Mouse (Mus musculus) B cell, adult 2 months (primary cell): Measurements from ENCODE around the gene Nxph1.

Experiments used
- DNase-seq, 2 experiments: peaks; one replicate each; pipeline ENCODE4 v3.0.0; 2022

The Nxph1 gene

DNA sequence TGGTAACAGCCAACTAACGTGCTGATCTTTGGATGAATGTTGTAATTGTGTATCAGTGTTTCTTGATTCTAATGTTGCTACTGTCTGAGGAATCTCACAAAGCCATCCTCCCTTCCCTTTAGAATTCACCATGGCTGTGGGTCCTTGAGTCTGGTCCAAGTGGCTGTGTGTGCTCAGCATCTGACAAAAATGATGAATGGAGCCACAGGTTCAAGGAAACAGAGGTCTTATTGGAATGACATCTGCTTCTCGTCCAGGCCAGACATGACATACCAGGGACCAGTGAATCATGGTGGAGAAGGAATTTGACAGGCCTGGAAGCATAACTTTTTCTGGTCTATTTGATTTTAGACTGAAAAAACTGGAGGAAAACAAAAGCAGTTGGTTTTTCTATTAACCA lies 22.3 kb downstream of the Nxph1 start:
- no peak for DNase-seq

GRCm38 (mm10) chr6:8979237-8979871 lies 31.1 kb downstream of the Nxph1 start:
- no peak for DNase-seq

GRCm38 (mm10) chr6:8996301-8996943 lies 48.2 kb downstream of the Nxph1 start:
- no peak for DNase-seq

- DNase-seq, result no peak
These were observed 49.1 kb downstream of the Nxph1 start for GRCm38 (mm10) chr6:8997326-8997725.

DNA sequence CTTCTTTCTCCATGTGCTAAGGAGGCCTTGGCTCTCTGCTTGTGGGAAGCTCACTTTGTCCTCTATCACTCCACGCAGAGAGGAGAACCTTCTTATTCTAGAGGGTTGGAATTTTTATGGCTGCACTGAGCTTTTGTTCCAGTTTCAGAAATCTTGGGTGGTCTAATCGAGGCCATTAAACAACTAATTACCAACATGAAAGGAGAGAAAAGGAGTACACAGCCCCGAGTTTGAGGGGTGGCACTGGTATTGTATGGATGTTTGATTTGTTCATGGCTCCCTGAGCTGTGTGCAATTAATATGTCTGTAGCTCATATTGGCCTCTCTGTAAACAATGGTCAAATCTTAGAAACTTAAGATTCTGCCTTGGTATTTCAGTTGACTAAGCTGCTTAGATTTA lies 54.5 kb downstream of the Nxph1 start:
- DNase-seq, result no peak

GRCm38 (mm10) chr6:9026631-9027030 lies 78.4 kb downstream of the Nxph1 start:
- no peak for DNase-seq

- DNase-seq, result no peak
These were observed 78.9 kb downstream of the Nxph1 start for GRCm38 (mm10) chr6:9027146-9027545.

- DNase-seq, result no peak
These were observed 80.3 kb downstream of the Nxph1 start for GRCm38 (mm10) chr6:9028501-9028900.

DNA sequence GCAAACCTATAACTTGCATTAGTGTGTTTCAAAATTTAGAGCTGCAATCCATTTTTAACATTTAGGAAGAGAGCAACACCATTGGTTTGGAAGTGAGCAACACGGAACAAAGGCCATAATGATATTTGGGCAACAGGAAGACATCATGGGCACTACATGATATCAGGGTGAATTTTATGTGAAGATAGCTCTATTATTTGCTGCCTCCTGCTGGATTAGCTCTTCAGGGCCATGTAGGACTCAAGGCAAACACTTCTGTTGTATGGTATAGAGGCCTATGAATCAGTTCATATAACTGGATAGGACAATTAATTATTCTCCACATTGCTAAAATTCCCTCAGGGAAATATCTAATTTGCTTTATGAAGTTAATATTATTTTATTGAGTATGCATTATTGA lies 91.1 kb downstream of the Nxph1 start:
- DNase-seq, result no peak

- DNase-seq, result no peak
These were observed 92.8 kb downstream of the Nxph1 start for GRCm38 (mm10) chr6:9040991-9041390.

- DNase-seq, result no peak
These were observed 94.2 kb downstream of the Nxph1 start for GRCm38 (mm10) chr6:9042391-9042790.

DNA sequence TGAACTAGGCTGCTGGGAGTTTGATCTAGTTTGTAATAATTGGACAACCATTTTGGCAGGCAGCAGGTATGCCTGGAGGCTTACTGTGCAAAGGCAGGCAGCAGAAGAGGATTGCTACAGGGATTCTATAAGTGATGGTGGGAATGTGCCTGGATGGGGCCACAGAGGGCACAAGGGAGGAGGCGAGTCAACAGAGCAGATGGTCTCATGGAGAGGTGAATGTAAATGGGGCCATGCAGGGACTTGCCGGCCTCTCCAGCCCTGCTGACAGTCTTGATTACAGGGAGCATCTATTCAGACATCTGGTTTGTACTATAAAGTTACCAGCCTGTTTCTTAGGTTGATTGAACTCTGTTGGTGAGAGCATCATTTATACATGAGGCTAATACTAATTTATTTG lies 98.6 kb downstream of the Nxph1 start:
- DNase-seq, result no peak

- no peak for DNase-seq
These were observed 113.3 kb downstream of the Nxph1 start for GRCm38 (mm10) chr6:9061261-9062105.

DNA sequence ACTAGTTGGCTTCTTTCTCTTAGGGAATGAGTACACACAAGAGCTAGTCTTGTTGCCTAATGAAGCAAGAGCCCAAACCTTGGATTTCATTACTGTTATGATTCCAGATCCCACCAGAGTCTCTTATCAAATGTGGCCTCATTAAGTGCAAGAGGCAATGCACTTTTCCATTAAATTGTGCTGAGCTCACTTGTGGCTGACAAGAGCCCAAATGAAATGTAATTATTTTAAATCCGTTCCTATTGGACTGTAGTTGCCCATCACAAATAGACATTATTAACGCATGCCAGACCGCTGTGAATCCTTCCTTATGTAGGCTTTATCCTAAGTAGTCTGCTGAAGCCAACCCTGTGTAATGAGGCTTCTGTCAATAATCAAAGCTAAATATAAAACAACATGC lies 118.2 kb downstream of the Nxph1 start:
- DNase-seq, result no peak

GRCm38 (mm10) chr6:9069913-9070312 lies 121.7 kb downstream of the Nxph1 start:
- DNase-seq, result no peak

- DNase-seq, result no peak
These were observed 128.2 kb downstream of the Nxph1 start for GRCm38 (mm10) chr6:9076463-9076862.

GRCm38 (mm10) chr6:9077793-9078689 lies 129.8 kb downstream of the Nxph1 start:
- no peak for DNase-seq

- no peak for DNase-seq
These were observed 135.6 kb downstream of the Nxph1 start for GRCm38 (mm10) chr6:9083851-9084250.

DNA sequence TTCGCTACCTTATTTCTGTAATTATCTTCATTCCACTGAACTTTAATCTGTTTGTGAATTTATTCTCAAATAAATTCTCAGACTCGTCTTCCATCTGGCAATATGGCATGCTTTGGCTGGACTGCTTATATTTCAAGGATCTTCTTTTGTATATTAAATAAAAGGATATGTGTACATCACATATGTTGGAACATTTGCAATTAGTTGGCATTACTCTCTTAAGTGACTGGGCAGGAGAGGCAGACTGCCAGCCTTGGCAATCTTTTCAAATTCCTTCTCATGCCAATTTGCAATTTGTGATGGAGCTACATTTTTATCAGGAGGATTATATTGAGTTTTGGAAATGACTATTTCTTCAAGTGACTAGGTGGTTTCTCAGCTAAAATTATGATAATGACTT lies 149.1 kb downstream of the Nxph1 start:
- DNase-seq, result no peak

DNA sequence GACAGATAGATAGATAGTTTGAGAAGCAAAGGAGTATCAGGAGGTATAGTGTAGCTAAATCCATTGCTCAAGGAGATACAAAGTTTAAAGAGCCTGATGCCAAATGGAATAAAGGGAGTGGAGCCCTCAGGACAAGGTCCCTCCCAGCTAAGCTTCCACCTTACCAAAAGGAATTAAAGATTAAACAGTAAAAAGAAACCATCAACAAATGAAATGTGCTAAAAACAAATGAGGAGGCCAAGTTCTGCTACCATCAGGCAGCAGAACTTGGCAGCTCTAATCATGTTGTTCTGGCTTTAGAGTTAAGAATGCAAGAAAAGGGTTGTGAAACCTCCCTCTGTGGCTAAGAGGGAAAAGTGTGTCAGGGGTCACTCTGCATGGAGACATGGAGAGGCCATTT lies 159.1 kb downstream of the Nxph1 start:
- DNase-seq, result no peak

DNA sequence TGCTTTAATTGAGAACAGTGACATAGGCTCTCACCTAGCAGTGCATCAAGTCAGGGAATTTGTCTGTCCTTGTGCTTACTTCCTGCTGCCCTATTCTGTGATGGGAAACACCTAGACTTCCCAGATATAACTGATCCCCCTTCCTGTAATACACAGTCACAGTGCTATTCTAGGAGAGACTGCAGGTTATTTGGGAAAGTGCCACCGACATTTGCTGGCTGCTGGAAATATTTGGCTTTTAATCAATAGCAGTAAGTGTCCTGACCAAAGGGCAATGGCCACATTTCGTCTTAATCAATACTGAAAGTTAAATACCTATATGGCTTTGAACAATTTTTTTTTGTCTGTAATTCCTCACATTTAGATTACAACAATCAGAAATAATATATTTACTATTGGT lies 170.9 kb downstream of the Nxph1 start:
- DNase-seq, result no peak

DNA sequence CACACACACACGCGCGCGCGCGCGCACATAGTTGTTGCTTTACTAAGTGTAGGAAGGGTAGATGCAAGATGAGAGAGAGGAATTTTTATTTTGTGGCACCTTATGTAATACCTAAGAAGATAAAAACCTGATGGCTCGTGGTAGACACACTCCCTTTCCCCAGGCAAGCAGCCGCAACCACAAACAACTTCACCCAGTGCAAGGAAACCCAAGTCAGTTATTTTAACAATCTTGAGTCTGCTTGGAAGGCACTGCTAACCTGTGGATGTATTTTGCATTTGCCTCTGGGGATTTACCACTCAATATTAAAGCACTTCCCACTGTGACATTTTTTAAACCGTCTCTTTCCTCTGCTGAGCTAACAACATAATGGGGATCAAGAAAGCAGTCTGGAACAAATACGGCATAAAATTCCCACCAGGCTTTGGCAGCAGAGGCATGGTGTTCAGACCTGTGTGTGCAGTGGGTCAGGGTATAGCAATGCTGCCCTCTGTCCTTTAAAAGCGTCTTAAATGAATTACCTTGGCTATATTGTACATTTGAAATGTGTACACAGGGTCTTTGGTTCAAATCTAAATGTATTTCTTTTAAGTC lies 176.2 kb downstream of the Nxph1 start:
- DNase-seq, result no peak
